Mouse (Mus musculus): Measurements from ENCODE around the gene Maml2.

- no peak for TF ChIP-seq CTCF (IDR thresholded peaks at IDR 0.05)
- no peak for TF ChIP-seq EP300 (IDR thresholded peaks at IDR 0.05)
These were observed 396.5 kb downstream of the Maml2 start for GRCm38 (mm10) chr9:13694293-13694692.

All from lung, postnatal 0 days (tissue).